Mouse (Mus musculus): ENCODE results near the gene Gm21964. TPM values are rescaled to one million over a fixed set of nuclear protein-coding genes. Genes with fewer than 3 reads are reported as not detected.
A peak's percentile ranks its signal among the peaks of the same experiment; 100 is the strongest.

Gene Gm21964
- total RNA-seq (2021): not detected
- long read RNA-seq, experiment 1: 0 reads
- long read RNA-seq, experiment 2: 0 reads

GRCm38 (mm10) chr8:110100907-110101306 lies at the start of gene Gm21964:
Gene Gm21964 (plus strand): TSS chr8:110101207.
- DNase-seq: no peak

DNA sequence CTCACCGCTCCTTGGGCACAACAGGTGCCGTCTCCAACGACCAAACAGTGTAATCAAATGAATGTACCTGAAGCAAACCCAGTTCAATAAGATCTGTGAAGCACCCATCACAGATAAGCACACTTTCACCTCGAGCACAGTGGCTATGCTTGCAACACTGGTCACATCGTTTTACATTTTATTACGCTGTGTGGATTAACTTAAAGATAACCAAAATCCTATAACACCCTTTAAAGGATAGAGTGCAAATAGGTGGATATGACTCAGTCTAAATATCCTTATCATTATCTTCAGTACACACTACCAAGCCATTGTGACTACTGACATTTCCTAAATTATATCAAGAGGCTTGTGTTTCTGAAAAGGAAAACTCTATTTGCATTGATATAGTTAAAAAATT lies 49.8 kb upstream of the Gm21964 start:
- no peak for DNase-seq

- DNase-seq: no peak
Observed at GRCm38 (mm10) chr8:110058207-110058606, 42.8 kb upstream of the Gm21964 start.

- no peak for DNase-seq
Observed at GRCm38 (mm10) chr8:110064161-110064560, 36.8 kb upstream of the Gm21964 start.

- DNase-seq: no peak
Observed at GRCm38 (mm10) chr8:110064606-110065365, 36.2 kb upstream of the Gm21964 start.

- DNase-seq: no peak
Observed at GRCm38 (mm10) chr8:110065676-110066075, 35.3 kb upstream of the Gm21964 start.

DNA sequence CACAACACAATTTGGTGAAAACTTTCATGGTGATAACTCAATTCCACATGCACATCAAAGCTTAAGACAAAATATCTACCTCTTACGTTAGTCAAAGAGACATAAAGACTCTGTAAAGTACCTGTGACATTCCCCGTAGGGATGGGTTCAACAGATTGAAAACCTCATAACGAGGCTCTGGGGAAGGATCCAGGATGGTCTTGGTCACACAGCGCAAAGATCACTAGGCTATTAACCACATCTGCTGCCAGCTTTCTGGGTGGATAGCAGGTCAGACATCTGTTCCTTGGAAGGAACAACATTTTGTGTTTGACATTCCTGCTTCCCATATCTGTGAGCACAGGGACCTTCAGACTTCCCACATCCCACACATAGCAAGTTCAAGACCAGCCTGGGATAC lies 31.3 kb upstream of the Gm21964 start:
- peak in 1 of 2 experiments; percentile 27 for DNase-seq

DNA sequence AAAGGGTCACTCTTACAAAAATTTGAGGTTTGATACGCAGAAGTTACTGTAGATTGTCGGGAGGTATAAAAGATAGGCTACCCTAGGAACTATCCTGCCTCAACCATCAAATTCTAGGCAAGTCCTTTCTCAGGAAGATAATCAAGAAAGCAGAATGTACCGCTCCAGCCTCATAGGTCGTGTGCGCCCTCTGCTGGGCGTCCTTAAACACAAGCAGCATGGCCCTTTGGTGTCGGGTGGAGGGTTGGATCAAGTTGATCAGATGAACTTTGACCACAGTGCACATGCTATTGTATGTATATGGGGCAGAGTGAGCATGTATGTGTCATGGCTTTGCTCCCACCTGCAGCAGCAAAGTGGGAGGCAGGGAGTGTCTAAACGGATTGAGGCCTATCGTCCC lies 29.4 kb upstream of the Gm21964 start:
- peak; percentile 63 to 75 for DNase-seq

GRCm38 (mm10) chr8:110074496-110074895 lies 26.5 kb upstream of the Gm21964 start:
- no peak for DNase-seq

- DNase-seq: peak; percentile 75 to 84
Observed at GRCm38 (mm10) chr8:110079282-110080221, 21.5 kb upstream of the Gm21964 start, which contains the start of gene Zfp612. Gene Zfp612 (plus strand): TSS chr8:110079746.

DNA sequence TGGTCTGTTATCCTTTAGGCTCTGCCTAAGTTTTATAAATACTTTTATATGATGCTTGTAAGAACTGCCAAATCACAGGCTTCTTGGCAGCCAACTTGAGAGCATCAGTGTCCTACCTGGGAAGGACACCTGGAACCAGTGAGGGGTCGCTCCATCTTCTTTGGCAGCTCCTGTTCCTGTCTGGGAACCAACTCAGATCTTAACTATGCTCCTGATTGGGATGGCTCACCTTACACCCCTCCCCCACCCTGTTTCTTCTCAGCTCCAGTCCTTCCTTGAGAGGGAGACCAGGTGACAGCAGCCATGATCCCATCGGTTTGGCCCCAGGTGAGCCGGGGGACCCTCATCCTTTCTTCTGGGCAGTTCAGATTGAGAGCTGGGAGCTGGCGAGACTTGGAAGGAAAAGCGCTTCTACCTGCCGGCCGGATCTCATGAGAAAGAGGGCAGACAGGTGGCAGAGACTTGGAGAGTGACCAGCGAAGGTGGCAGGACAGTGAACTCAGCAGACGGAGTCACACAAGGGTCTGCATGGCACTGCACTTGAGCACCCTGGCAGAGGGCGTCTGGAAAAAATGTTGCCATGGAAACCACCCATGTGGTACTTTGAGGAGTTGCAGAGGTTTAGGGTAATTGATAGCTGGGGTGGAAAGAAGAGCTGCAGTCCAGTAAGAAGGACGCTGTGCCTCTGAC lies 18.4 kb upstream of the Gm21964 start:
- DNase-seq: no peak

DNA sequence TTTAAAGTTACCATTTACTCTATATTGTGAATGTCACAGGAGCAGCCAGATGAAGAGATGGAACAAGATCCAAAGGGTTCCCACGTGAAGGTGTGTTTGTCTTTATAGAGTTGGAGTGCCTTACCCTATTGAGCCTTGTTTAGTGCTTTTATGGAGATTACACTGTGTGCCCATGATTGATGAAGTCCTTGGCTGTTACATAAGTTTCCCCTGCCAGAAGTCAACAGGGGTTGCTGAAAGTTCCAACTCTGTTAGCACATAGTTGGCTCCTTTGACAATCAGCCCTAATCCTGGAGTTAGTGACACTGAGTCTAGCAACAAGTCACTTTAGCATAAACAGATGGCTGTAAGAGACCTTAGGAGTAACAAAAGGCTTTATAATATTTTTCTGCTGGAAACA lies 9.1 kb upstream of the Gm21964 start:
- DNase-seq: no peak

- no peak for DNase-seq
Observed at GRCm38 (mm10) chr8:110101676-110102075, 669 bp downstream of the Gm21964 start.

DNA sequence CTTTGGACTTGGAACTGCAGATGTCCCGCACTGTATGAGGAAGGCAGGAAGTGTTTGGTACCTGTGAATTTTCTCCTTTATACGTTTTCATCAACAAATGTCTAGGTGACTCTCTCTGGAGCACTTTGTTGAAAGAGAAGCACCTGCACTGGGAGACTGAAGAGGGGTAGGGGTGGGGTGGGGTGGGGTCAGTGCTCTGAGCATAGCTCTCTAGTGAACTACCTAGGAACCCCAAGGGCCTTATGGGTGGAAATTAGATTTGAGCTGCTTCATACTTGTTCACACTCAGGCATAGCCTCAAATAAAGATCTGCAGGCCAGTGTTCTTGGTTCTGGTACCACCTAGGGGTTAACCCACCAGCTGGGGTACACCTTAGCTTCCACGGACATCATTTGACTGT lies 1.6 kb downstream of the Gm21964 start, which contains the start of gene Gm17720:
Gm17720 (minus strand) TSS at position 101 of the 400 bp plus-strand sequence.
- no peak for DNase-seq

DNA sequence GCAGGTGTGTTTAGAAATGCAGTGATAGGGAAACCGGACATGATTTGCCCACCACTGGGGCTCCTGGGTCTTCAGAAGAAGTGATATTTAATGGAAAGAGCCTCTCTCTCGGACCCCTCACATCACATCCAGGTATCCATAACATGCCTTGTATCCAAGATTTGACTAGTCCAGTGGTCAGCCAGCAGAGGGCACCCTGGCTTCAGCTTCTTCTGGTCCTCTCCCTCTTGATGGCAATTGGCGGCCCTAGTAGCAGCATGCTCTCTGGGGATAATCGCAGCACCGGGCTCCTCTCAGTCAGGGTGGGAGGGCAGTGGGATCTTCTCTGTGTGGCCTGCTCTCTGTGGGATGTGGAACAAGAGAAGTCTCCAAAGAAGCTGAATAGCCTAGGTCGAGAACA lies 18.7 kb downstream of the Gm21964 start:
- peak; percentile 35 to 54 for DNase-seq

GRCm38 (mm10) chr8:110130537-110130936 lies 29.5 kb downstream of the Gm21964 start:
- peak; percentile 80 to 87 for DNase-seq

DNA sequence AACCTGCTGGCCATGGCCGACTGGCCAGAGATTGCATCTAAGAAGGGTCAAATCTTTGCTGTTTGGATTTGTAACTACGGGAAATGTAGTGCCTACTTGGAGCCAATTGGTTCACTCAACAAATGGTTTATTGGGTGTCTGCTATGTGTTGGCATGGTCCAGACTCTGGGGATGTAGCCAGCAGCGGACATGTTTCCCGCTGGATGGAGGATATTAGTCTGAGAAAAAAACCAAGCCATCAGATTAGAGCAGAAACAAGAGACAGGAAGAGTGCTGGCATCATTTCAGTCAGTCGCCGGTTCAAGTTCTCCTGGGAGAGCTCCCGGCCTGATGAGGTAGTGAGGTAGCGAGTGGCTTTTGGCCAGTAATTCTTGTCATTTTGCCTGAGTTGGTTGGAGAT lies 33.2 kb downstream of the Gm21964 start:
- DNase-seq: no peak

DNA sequence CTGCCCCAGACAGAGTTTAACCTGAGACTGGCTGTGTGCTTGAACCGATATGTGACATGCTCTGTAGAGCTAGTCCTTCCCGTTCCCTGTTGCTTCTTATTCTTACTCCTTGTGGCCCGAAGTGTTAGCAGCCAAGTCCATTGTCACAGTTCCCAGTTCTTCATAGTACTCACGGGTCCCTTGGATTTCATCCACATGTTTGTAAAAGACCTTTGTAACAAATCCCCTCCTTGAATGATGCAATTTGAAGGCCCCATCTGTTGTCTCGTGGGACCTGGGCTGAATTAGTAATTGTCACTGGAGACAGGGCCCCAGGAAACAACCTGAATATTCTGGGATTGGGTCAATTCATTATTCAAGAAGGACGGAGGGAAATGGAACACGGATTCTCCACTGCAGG lies 34.5 kb downstream of the Gm21964 start:
- no peak for DNase-seq

GRCm38 (mm10) chr8:110140156-110140555 lies 39.1 kb downstream of the Gm21964 start:
- no peak for DNase-seq

GRCm38 (mm10) chr8:110140770-110141169 lies 39.8 kb downstream of the Gm21964 start:
- DNase-seq: no peak

DNA sequence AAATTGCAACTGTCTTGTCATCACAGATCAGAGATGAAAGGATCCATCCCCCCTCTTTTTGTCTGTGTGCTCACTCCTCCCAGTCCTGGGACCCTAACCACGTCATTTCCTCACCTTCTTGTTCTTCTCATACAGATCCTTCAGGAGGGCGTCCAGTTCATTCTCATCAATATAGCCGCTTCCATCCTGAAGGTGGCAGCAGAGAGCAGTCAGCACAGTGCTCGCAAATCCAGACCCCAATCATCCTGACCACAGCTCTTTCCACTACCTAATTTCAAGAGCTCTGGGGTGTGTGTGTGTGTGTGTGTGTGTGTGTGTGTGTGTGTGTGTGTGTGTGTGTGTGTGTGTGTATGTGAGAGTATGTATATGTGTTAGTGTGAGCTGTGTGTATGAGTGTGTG lies 44.5 kb downstream of the Gm21964 start:
- peak; percentile 41 to 65 for DNase-seq

GRCm38 (mm10) chr8:110152951-110153350 lies 51.9 kb downstream of the Gm21964 start:
- no peak for DNase-seq

Data from adrenal gland, postnatal 36 days (tissue).